Mouse (Mus musculus) testis, adult 2 months (tissue): ENCODE results near the gene Dlg5.

Experiments
- CTCF ChIP-seq: fragments of 200-500 bp; IDR thresholded peaks from 2 replicates; pipeline ENCODE4 v1.5.1; 2012; ENCODE audit warnings: low read depth, mild to moderate bottlenecking, inconsistent platforms, low read length, moderate library complexity; ENCODE audit not compliant: control insufficient read depth, insufficient read depth, insufficient replicate concordance
- POLR2A ChIP-seq: fragments of 200-500 bp; IDR thresholded peaks from 2 replicates; pipeline ENCODE4 v1.6.1; 2012; ENCODE audit warnings: low read depth, mild to moderate bottlenecking, inconsistent platforms, low read length, moderate library complexity; ENCODE audit not compliant: control insufficient read depth

GRCm38 (mm10) chr14:24275534-24275933, 29.8 kb upstream of the Dlg5 start:
- TF ChIP-seq CTCF (no peak), POLR2A (no peak)
